Mouse (Mus musculus): Measurements from ENCODE around the gene Lgr5.

Lgr5 gene

DNA sequence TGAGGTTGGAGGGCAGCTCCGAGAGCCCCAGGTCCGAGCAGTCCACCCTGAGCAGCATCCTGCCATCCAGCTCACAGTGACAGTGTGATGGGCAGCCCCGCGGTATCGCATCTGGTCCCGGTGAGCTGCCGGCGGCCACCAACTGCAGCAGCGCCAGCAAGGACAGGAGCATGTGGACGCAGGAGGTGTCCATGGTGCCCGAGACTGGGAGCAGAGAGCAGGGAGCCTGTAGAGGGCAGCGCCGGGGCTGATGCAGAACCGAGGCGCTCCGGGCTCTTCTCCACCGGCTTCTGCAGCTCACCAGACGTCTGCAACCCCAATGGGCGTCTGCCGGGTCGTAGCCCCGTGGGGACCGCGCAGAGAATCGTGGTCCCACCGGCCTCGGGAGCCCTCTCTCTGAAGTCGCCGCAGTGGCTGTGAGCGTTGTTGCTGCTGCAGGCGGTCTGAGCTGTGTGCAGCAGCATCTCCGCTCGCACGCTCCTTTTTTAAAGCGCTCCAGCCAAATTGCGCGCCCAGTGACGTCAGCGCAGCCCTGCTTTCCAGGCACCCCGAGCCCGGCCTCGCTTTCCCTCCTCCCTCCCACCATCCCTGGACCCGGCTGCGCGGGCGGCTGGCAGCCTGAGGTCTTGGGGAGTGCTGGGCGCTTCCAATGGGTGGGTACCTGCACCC lies at the start of gene Lgr5:
TSS of gene Lgr5 (minus strand) at position 480 of the 669 bp plus-strand sequence.
- DNase-seq = peak; percentile 37

DNA sequence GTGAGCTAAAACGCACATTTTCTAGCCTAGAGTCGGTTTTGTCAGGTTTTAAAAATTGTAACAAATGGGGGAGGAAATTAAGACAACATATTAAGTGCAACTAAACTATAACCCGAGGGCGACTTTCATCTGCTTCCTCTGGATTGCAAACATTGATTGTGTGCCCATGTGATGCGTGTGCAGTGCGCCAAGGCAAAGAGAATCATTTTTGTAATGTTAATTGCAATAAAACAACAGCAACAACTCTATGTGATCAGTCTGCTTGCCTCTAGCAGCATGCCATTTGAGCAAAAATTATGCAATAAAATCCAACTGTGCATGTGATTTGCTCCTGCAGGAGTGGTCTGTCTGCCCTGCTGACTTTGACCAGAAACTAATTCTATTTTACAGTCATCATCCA lies 39.1 kb upstream of the Lgr5 start:
- no peak for DNase-seq

DNA sequence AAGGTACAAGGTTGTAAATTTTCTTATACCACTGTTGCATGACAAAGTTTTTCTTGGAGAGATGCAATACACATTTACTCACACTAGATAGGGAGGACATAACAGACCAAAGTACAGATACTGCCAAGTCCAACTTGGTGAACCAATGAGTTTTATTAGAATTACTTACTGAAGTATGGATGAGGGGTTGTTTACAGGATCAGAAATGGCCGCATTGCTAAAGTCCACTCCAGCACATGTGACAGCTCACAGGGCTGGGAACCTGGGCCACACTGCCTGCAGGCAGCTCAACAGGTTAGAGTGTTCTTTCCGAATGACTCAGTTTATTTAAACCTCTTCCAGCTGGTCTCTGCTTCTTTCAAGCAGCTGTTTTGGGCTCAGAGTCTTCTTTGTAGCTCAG lies 37.4 kb upstream of the Lgr5 start:
- DNase-seq = no peak

DNA sequence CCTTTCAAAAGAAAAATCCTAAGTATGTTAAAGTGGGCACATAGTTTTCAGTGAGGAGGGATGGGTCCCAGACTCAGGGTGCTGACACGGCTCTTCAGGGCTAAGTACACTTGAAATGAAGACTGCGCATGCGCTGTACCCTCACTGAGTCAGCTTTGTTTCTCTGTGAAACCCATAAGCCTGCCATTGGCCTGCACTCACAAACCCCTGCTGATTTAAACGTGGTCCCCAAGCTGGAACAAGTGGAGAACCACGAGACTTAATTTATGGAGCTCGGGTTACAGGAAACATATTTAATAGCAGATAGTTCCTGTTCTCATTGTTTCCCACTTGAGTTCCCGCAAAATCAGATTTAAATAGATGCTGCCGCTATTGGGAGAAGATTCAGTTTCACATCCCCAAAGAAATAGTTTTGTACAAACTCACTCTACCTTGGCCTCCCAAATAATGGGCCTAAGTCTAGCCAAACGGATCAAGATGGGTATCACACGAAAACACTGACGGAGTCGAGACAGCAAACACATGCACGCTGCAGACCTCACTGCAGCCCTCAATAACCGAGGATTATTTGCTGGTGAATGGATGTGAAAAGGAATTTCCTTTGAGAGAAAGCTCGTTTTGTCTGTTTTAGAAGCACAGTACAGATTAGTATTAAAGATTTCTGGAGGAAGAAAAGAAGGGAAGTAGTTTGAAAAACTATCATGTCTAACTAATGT lies 36.5 kb upstream of the Lgr5 start:
- peak; percentile 7 for DNase-seq

DNA sequence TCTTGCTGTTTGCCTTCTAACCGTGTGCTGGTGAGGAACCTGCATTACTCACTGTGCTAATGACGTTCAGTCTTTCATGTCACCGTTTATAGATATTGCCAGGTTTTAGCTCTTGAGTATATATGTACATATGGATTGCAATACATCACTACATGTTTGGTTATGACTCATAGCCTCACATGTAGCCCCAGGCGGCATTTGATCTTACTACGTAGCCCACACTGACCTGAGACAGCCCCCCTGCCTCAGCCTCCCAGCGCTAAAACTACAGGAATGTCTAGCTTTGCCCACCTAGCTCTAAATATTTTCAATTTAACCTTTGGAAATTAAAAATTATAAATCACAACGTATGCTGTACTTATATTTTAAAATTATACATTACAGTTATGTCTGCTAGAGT lies 35.9 kb upstream of the Lgr5 start:
- no peak for DNase-seq

DNA sequence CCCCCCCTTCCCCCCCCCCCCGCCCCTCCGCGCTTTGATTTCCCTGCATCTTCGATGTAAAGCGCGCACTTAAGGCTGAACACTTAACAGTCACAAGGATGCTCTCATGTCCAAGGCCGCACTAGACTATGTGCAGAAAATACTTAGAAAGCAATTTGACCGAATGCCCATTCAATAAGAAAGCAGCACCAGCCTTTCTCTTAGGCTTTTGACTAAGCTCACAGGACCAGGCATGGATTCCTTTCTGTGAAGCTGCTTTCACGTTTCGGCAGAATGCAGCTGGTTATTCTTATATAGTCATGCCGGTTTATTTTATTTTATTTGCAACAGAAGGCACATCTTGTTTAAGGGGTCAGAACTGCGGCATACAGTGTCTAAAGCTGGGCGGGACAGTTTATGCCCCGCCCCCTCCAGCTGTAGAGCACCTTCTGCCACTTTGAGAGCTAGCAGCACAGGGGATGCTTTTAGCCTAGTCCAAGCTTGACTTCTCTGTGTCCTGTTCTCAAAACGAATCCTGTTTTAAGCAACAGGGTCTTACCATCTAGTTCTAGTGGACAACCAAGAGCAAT lies 30.8 kb upstream of the Lgr5 start:
- DNase-seq = no peak

DNA sequence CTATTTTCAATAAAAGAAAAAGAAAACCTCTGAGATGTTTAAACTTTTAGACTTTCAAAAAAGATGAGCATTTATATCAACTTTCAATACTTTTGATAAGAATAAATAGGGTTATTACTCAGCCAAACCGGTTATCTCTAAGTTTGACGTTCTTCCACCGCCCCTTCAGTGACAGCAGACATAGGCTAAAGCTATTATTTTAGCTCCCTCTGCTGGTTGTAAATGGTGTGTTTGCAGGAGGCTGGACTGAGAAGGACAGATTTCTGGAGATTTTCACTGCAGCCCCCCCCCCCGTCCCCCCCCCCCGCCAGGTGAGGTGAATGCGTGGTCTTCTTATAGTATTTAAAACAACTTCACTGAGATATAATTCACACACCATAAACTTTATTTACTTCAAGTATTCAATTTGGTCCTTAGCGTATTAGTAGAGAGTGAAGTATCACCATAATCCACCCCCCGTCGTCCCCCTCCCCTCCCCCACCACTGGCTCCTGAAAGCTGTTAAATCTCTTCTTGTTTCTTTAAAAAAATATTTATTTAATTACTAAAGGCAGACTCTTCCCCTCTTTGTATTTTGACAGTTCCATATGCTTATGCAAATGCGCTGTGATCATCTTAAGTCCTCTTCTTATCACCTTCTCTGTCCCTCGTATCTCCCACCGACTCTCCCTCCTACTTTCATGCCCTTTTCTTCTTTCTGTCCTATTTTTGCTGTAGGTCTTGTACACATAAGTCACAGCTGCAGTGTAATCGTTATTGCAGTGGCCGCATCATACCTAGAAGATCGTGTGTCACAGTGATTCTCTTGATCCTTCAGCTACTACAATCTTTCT lies 30.1 kb upstream of the Lgr5 start:
- DNase-seq = peak; percentile 53

DNA sequence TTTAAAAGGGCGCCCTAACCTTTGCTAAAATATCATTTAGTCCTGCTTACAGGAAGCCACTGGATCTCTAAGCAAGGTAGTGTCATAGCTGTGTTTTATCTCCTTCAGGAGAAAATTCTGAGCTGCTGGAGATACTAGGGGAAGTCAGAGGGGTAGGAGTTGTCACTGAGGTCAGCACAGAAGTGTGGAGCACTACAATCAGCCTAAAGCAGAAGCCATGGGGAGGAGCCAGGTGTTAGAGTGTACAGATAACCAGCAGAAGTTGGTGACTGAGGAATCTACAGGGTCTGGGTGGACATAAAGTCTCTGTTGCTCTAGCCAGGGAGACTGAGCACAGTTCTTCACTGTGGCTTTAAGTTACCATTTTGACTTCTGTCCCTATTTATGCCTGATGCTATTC lies 8.2 kb upstream of the Lgr5 start:
- DNase-seq = no peak

DNA sequence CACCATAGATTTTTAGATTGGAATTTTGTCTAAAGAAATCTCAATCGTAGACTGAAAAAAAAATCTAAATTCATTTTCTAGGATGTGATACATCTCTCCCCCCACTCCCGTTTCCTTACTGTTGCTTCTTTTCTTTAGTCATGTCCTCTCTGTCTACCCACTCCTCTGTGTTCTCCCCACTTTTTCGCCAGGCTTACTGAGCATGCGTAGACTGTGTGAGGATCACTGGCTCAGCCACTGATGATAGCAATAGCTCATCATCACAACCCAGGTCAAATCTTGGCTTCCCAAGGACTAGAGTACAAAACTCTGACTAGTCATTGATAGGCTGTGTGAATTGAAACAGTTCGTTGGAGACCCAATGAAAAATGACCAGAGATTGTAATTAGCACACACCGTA lies 6.1 kb upstream of the Lgr5 start:
- no peak for DNase-seq

DNA sequence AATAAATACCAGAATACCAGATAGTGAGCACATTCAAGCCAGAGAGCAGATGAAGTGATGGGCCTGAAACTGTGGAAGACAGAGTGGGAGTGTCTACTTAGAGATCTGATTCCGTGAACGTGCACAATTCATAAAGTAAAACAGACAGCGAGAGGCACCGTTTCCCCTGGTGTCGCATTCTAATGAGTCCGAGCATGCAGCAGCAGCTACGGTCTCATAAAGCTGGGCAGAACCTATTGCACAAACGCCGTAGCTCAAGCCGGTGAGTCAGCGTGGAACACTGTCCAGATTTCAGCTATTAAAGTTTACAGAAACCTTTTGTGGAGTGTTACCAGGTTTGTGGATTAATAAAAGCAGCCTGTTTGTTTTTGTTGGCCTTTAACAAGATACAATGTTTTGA lies 5.6 kb upstream of the Lgr5 start:
- DNase-seq = no peak

DNA sequence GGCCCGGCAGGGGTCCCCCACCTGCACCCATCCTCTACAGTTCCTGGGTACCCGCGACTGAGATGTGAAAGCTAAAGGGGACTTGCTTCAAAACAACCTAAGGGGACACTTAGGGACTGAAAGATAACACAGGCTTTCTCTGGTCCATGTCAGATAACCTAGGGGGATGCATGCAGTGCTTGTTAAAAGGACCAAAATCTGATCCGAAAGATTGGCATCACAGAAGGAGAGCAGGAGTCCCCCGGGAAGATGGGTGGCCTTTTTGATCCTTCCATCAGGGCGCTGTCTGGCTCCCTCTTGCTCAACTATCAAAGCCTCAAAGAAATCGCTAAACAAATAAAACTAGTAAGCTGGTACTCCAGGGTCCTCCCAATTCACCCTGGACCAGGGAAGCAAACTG lies 399 bp upstream of the Lgr5 start:
- no peak for DNase-seq

DNA sequence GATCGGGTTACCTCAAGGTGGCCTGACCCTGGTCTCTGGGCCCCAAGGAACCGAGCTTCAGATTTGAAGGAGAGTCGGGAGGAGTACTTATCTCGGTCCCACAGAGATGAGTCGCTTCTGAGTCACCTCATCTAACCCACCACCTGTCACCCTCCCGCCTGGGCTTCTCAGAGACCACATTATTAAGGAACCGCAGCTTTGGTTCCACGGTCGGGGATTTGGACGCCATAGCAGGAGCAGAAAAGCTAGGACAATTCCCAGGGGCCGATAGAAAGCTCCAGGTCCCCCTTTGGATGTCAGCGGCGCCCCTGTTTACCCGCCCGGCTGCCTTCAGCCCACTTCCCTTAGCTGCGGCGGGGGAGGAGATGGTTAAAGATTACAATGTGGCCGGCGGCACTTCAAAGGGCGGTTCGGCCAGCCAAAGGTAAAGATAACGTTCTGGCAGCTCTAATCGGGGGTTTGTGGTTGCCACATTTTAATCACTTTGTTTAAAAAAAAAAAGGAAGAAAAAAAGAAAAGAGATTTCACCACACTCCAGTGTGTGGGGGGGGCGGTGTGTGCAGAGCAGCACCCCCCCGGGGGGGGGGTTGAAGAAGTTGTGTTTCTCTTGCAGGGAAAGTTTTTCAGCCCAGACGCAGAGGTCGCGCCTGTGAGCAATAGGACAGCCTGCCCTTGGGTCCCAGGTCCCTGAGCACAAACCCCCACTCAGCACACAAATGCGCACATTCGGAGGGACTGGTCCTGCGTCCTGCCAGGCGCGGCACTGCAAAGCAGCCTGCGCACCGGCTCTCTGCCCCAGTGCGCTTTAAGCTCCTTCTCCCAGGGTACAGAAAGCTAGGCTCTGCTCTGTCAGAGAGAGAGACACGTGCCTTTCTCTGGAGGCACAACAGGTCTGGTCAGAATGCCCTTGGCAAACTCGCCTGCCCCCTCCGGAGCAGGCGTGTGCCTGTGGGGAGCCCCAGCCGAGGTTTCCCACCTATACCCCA lies 1.0 kb downstream of the Lgr5 start:
- no peak for DNase-seq

DNA sequence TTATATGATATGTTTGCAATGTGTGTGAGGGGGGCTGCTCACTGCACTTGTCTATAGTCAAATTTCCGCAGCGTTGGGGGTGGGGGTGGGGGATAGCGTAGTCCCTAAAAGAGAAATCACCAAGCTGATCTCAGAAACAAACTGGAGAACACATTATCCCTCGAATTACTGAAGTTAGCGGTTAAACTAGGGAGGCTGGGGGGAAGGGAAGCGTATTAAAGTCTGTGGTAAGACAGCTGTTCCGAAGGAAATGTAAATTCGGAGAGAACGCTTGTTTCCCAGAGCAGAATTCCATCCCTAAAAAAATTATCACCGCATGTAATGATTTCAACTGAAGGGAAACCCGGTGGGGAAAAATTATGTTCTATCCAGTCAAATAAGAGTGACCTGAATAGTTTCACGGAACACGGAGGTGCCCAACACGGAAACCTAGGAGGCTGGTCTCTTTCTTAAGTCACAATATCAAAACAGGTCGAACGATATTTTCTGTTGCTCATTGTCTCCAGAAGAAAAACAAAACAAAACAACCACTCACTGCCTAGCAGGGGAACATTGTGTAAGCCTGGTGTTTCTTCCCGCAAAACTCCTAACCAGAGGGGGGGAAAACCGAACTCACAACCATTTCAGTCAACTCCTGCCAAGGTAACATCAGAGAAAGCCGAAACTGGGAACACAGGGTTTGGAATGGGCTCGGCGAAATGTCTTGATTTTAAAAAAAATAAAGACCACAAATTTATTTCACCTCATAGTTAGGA lies 1.9 kb downstream of the Lgr5 start:
- DNase-seq = peak; percentile 12

DNA sequence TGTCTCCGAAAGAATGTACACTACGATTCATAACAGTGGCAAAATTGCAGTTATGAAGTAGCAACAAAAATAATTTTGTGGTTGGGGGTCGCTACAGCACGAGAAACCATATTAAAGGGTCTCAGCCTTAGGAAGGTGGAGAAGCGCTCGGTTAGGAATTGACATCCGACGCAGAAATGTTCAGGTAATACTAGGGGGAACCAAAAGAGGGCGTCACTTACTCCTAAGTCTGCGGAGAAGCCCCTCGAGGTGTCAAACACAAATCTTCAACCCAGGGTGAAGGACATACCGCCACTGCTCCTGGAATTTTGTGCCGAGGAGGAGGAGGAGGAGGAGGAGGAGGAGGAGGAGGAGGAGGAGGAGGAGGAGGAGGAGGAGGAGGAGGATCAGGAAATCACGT lies 2.9 kb downstream of the Lgr5 start:
- no peak for DNase-seq

DNA sequence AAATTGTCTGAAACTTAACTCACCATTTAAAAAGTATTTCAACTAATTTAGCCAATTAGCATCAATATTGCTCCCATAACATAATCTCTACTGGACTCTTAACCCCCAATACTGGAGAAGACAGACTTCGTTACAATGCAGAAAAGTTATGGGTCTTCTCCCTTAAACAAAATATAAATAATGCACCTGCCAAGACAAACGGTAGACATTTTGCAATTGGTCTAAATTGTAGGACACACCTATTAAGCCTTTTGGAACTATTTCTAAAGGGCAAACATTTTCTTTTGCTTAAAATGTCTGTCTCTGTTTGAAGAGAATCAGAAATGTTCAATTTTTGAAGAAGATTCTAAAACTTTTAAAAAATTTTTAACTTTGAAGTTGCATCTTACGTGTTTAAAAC lies 4.5 kb downstream of the Lgr5 start:
- no peak for DNase-seq

DNA sequence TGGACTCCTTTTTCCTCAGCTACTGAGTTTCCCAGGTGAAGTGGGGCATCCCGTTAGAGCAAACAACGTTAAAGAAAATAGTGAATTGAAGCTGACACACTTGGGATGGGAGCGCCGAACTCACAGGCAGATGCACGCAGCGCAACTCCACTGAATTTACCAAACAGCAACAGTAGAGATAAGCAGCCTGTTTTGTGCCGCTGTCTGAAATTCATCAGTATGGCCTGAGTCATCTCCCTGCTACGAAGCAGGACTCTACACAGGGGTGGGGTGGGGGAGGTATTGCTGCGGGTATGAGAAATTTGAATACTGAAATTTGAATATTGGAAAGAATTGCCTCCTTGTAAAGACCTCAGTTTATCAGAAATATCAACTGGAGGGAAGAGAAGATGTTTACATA lies 5.6 kb downstream of the Lgr5 start:
- no peak for DNase-seq

DNA sequence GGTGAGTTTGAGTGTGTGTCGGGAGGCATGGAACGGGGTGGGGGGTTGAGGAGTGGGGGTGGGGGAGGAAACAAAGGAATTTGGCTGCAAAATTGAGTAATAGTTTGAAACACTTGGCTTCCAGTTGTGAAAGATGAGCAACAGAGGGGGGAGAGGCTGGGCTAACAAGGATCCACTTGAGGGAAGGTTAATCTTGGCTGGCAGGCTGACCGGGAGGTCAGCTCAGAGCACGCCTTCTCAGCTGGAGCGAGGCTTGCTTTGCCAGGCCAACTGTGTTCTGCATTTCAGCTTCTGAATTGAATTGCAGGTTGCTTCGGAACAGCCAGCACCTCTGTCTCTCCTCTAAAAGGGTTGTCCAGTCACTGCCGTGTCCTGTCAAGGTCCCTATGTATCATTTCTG lies 8.1 kb downstream of the Lgr5 start:
- no peak for DNase-seq

DNA sequence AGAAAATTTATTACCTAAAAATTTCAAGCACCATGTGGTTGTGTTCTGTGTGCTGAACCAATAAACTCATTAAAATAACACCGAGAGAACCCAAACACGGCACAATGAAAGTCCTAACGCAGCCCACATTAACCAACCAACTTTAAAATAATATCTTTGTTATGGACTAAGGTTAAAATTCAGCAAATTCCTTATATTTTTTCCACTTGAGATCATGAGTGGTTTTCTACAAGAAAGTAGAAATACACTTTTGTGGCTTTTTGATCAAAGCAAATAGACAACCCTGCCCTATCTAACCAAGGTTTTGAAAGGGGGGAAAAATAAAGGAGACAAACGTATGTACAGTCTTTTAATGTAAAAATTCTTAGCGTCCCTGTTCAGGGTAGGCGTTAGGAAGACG lies 8.5 kb downstream of the Lgr5 start:
- DNase-seq = no peak

DNA sequence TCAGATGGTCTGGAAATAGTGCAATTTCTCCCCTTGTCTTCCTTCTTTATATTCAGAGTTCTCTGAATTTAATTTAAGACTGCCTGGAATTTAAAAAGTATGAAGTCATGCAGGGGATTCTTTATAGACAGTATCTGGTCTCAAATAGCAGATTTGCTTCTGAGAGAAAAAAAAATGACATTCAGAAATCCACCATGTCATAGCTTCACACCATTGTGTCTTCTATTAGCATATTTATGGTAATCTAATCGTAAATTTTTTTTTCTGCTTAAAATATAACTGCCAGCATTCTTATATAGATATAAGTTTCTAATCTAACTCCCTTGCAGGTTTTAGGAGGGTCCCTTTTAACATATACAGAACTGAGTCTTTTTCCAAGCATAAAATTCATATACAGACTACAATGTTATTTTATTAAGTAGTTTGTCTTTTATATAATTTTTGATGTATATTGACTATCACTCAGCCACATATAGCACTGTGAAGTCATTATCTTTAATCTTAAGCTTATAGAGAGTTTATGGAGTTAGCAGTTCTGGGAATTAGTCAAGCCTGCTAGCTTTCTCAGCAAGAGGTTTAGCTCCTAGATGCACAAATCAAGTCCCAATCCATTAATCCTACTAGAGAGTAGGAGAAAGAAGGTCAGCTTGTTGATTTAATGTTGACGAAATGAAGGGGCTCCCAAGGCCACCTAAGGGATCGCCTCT lies 15.7 kb downstream of the Lgr5 start:
- DNase-seq = no peak

DNA sequence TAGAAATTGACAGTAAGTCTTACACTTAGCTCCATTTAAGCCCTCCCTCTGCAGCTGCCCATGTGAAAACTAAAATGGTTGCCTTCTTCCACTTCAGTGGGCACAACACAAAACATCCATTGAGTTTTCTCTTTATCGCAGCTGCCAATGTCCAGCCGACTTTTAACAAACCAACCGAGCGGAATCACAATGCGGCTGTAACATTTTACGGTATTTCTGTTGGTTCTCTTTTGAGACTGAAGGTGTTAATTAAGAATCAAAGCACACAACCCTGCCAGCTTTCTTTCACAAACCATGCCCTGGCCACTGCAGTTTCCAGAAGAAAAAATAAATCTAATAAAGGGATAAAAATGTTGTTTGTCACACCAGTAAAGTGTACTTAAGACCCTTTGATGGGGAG lies 16.3 kb downstream of the Lgr5 start:
- no peak for DNase-seq

DNA sequence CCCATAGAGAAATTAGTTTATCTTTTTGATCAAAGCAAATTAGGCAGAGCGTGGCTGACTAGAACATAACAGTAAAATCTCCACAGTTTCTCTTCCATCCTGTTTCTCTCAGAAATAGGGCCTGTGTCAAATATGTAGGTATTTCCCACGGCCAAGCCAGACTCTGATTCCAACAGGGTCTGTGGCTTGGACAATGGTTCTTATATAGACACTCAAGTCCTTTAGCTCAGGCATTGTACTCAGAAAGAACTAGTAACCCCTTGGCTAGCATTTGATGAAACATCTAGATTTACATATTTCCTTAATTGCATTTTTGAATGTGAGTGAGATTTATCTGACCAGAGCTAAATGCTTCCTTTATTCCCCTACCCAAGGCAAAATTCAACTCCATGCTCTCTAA lies 17.0 kb downstream of the Lgr5 start:
- no peak for DNase-seq

All from kidney, adult 9 months (tissue).